Mouse (Mus musculus) adrenal gland, adult 18-20 months (tissue): ENCODE data around the gene Chrdl1. TPM values are rescaled to one million over a fixed set of nuclear protein-coding genes. Genes with fewer than 3 reads are reported as not detected.

Experiments used
- DNase-seq, 2 experiments: peaks; one replicate each; pipeline ENCODE4 v3.0.0; 2021 to 2022; ENCODE audit warnings: low spot score in 2 of 2
- long read RNA-seq, 2 experiments: library from polyadenylated mRNA; stranded (forward); transcript quantifications; one replicate each; pipeline ENCODE4 v2.0.0; 2021
- total RNA-seq, 2 experiments: library from RNA; stranded (reverse); gene quantifications; 1 replicate in 1 of 2; 2 replicates in 1 of 2; pipeline ENCODE4 v1.2.3; 2021

Chrdl1 gene
- 1 to 10 TPM; 2.5 to 6.6 TPM for total RNA-seq
- long read RNA-seq, experiment 1, partial matches to known transcripts: 1 of 1 reads
- long read RNA-seq, experiment 1, other reads (novel, unspliced or antisense): 0 of 1 reads
- long read RNA-seq, experiment 2: 0 reads

- no peak for DNase-seq
Measured at GRCm38 (mm10) chrX:143393791-143394369, at the start of gene Chrdl1. TSS of gene Chrdl1 (minus strand) at chrX:143394262.

DNA sequence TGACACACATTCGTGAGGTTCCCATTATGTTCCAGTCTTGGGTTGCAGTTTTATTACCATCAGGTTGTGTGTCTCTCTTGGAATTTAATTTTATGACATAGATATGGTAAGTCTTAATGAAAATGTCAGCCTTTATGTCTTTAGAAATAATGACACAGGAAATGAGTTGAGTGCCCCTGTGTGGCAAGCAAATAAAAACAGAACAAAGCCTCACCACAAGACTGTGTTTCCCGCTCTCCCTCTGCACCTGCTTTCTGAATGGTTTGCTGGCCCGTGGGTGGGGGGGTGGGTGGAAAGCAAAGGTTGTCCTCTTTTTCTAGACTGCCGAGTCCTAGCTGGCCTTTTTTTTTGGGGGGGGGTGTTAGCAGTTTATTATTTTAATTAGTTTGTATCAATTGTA, 48.6 kb upstream of the Chrdl1 start:
- DNase-seq: no peak

GRCm38 (mm10) chrX:143404601-143405000, 10.5 kb upstream of the Chrdl1 start:
- no peak for DNase-seq

DNA sequence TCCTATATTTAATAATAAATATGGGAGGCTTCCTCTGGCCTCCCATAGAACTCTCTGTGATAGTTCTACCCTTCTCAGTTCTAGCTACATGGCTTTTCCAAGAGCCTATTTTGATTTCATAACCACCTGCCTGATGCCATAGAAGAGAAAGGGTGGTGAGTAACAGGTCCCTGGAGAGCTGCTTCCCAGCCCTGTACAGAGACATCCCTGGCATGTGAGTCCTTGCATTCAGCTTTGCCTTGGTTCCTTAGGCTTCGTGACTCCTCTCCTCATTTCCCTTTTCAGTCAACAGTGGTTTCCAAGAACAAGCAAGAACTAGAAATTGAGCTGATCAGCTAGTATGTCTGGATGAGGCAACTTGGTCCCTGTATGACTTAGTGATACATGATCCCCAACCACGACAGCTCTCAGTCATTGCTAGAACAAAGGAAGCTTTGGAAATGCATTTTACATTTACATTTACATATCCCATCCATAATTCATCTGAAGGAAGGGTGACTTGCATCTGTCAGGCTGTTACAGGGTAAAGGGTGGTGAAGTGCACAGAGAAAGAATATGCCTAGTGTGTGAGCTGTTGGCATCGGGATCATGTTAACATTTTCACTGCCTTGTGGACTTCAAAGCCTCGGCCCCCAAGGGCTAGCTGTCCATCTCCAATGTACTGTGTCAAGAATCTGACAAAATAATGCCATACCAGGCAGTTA, 27.7 kb downstream of the Chrdl1 start:
- no peak for DNase-seq

DNA sequence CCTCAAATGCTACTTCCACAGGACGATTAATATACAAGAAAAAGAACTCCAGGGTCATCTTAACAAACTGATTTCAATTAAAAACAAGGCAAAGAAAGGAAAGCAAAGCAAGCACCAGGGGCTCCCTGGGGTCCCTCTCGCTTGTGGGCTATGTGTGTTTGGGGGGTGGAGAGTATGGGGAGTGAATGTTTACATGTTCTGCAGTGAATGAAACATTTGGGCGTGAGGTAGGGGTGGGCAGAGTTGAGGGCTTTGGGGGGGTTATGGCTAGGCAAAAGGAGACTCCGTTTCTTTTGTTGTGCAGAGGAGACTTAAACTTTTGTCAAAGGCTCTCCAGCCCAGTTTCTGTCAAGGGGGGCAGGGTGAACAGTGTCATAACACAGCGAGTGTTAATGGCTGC, 46.8 kb downstream of the Chrdl1 start:
- no peak for DNase-seq

GRCm38 (mm10) chrX:143346739-143347138, 47.3 kb downstream of the Chrdl1 start:
- no peak for DNase-seq

GRCm38 (mm10) chrX:143344509-143345495, 49.3 kb downstream of the Chrdl1 start:
- DNase-seq: no peak

DNA sequence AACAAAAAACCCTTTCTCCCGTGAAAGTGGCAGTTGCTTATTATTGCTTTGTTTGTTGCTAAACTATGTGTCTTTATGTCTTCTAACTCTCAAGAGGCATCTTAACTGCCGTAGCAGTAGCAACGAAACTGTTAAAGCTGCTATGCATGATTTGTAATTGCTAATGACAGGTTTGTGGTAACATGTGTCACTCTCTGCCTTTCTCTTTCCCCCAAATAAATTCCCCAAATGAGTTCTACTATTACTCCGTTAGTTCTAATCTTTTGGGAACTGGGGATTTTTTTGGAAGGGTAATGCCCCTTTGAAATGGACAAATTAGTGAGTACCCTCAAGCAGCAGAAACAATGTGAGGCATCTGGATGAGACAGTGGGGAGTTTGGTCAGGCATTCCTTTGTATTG, 55.9 kb downstream of the Chrdl1 start:
- DNase-seq: no peak

GRCm38 (mm10) chrX:143337561-143337960, 56.5 kb downstream of the Chrdl1 start:
- DNase-seq: no peak

- DNase-seq: no peak
Measured at GRCm38 (mm10) chrX:143336661-143337060, 57.4 kb downstream of the Chrdl1 start.

- no peak for DNase-seq
Measured at GRCm38 (mm10) chrX:143335846-143336245, 58.2 kb downstream of the Chrdl1 start.

- DNase-seq: no peak
Measured at GRCm38 (mm10) chrX:143313166-143313565, 80.9 kb downstream of the Chrdl1 start.

DNA sequence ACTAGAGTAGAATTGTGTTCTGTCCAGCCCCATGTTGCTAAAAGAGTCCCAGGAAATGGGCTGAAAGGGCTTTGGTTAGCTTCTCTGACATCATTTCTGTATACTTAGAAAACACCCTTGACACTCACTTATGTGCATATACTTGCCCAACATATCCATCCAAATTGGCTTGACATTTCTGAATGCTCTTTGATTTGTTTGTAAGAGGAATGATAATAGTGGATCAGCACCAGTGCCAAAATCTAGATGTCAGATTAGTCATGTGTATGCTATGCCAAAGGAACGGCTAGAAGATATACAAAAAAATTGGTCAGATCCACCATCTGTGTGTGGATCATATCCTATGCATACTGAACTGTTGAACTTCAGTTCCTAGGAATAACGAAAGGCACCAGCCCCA, 99.3 kb downstream of the Chrdl1 start:
- DNase-seq: no peak

DNA sequence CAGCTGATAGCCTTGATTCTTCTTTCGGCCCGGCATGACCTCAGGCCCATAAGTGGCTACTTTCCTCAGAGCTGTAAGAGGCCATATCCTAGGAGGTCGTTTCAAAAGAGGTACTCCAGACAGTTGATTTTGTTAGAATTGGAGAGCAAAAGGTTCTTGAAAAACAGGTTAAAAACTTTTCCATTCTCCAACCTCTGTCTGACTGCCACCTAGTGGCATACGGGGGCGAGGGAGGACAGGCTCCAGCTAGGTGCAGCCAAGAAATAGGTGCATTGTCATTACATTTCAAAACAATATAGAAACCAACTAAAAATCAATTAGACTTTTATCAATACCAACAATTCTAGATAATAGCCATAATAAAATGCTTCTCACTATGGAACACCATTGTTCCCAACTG, 118.9 kb downstream of the Chrdl1 start:
- DNase-seq: no peak

DNA sequence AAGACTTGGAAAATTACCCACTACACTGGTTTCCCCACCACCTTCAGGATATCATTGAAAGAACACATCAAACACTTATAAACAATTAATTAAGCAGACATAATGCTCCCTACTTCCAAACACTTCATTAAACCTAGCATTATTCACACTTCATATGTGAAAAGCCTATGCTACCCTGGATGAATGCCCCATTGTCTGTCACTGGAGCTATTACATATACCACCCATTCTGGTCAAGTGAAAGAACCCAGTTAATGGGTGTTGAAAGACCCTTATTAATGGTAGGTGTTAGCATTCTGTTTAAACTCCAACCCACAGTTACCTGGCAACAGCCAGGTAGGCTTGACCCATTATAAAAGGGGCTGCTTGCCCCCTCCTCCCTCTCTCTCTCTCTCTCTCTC, 143.4 kb downstream of the Chrdl1 start:
- no peak for DNase-seq

Other genes starting within 250 kb of the Chrdl1 start
- 10 to 100 TPM; 23.2 to 30.2 TPM for gene Pak3, start 124.3 kb upstream of the Chrdl1 start, total RNA-seq